Mouse (Mus musculus) megakaryocyte, embryonic 14.5 days (primary cell): ENCODE data around the gene Ift81.

Experiments used
- FLI1 ChIP-seq: IDR thresholded peaks from 2 replicates; pipeline ENCODE4 v1.6.1; 2012; ENCODE audit warnings: low read length, inconsistent platforms, mixed read lengths
- GATA1 ChIP-seq: IDR thresholded peaks from 3 replicates; pipeline ENCODE4 v1.6.1; 2012; ENCODE audit warnings: mixed read lengths, low read length, inconsistent platforms, borderline replicate concordance

GRCm38 (mm10) chr5:122656808-122657207, 42.5 kb upstream of the Ift81 start:
- no peak for TF ChIP-seq GATA1
- no peak for TF ChIP-seq FLI1
